Mouse (Mus musculus) G1E (cell line): ENCODE data around the gene Dhx35.

Experiments
- CTCF ChIP-seq: IDR thresholded peaks from 2 replicates; pipeline ENCODE4 v1.5.1; 2012; ENCODE audit warnings: low read depth, low read length, inconsistent platforms, mixed read lengths
- GATA2 ChIP-seq: IDR thresholded peaks from 2 replicates; pipeline ENCODE4 v1.6.1; 2012; ENCODE audit warnings: low read depth, low read length, inconsistent platforms, borderline replicate concordance

GRCm38 (mm10) chr2:158777490-158777889 lies 17.1 kb upstream of the Dhx35 start:
- TF ChIP-seq CTCF, result no peak
- no peak for TF ChIP-seq GATA2
